Mouse (Mus musculus): ENCODE measurements around the gene Zmynd8. TPM values are rescaled to one million over a fixed set of nuclear protein-coding genes. Genes with fewer than 3 reads are reported as not detected.

Zmynd8 gene
- 34.6 and 55.9 TPM in 2 replicates for total RNA-seq (2017)

DNA sequence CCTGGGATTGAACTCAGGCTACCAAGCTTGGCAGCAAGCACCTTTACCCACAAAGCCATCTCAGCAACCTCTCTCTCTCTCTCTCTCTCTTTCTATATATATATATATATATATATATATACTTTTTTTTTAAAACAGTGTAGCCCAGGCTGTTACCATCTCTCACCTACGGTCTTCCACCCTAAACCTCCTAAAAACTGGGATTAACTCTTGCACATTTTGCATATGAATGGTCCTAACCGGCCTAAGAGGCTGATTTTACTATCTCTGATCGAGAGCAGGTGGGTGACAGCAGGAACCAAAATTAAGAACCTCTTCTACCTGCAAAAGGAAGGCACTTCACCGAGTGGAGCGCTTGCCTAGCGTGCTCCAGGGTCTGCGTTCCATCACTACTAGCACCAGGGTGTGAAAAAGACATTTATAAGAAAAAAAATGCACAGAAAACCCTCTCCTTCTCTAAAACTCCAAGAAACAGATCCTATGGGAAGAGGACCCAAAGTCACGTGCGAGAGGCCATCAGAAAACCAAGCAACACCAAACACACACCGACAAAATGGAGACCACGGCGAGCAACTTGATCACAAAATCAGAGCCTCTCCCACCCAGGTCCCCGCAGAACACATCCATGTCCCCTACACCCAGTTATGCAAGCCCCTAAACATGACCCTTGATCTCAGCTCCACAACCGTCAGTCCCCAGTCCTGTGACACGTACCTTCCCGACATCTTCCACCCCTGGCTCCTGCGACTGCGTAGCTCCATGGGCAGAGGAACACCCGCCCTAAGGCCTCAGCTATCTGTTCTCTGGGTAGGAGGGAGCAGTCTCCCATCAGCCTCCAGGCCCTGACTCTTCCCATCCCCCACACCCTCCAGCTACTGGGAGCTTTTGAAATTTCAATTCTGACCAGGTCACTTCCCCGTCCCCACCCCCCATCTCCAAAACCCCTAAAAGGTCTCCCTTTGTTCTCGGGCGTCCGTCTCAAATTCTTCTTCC is at the start of gene Zmynd8:
Zmynd8 (minus strand) TSS at position 815 of the 993 bp plus-strand sequence.
- ATAC-seq (replicated peaks; ENCODE audit: low read depth, poor library complexity, severe bottlenecking), result no peak

DNA sequence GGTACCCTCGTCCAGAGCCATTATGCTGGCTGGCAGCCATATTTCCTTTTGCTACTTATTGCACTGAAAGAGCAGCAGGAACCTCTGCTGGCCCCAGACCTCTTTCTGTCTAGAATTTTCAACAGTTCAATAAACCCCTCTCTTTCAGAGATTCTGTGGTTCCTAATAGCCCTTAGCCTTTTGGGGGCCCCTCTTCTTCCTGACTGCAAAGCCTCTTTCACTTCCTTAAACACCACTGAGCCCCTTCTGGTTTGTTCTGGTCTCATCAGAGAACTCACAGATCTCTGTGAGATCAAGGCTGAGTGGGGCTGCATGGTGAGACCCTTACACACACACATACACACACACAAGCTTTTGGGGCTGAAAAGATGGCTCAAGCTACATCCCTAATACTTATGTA is 49.2 kb upstream of the Zmynd8 start:
- peak; percentile 16; the same call in 1 of the 2 replicates for ATAC-seq (replicated peaks; ENCODE audit: low read depth, poor library complexity, severe bottlenecking)

DNA sequence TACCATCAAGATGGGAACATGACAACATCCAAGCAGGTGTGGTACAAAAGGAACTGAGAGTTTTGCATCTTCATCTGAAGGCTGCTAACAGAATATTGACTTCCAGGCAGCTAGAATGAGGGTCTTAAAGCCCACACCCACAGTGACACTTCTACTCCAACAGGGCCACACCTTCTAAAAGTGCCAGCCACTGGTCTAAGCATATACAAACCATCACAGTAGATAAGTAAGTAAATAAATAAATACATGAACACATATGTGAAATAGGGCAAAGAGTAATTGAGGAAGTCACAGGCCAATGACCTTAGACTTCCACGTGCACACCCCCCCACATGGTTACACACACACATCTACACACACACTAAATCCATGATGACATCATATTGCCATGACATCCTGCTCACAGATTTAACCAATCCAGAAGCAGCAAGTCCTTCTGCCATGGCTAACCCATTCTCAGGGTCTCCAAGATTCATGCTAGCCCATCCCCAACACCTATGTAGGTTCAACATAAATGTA is 47.3 kb upstream of the Zmynd8 start:
- ATAC-seq (replicated peaks; ENCODE audit: low read depth, poor library complexity, severe bottlenecking), result no peak

DNA sequence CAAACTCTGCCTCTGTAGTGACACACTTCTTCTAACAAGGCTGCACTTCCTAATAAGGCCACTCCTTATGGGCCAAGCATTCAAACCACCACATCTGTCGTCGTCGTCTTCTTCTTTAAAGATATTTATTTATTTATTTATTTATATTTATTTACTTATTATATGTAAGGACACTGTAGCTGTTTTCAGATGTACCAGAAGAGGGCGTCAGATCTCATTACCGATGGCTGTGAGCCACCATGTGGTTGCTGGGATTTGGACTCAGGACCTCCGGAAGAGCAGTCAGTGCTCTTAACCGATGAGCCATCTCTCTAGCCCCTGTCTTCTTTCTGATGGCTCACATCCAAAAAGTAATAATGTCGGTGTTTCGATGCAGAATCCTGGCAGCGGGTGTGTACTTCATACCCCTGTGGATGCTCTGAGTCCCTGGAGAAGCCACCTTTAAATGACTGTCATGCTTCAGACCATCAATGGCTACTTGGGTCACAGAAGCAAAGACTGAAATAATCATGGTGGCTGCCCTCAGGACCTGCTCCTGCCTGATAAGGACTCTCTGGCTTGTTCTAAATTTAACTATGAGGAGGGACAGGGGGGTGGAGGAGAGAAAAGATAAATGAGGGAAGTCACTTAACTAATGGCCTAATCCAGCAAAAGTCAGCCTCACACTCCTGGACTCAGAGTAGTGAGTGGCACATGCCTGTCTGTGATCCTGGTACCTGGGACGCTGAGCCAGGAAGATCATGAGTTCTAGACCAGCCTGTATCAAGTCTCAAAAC is 45.9 kb upstream of the Zmynd8 start:
- peak; percentile 68 for ATAC-seq (replicated peaks; ENCODE audit: low read depth, poor library complexity, severe bottlenecking)

DNA sequence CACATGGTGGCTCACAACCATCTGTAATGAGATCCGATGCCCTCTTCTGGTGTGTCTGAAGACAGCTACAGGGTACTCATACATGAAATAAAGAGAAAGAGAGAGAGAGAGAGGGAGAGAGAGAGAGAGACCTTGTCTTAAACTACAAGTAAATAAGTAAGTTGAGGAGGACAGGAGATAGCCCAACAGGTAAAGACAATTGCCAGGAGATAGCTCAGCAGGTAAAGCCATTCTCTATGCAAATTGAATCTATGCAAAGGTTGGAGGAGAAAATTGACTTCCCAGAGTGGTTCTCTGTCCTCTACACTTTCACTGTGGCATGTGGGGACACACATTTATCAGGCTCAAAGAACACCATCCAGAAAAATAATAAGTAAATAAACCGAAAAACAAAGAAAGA is 44.3 kb upstream of the Zmynd8 start:
- no peak for ATAC-seq (replicated peaks; ENCODE audit: low read depth, poor library complexity, severe bottlenecking)

DNA sequence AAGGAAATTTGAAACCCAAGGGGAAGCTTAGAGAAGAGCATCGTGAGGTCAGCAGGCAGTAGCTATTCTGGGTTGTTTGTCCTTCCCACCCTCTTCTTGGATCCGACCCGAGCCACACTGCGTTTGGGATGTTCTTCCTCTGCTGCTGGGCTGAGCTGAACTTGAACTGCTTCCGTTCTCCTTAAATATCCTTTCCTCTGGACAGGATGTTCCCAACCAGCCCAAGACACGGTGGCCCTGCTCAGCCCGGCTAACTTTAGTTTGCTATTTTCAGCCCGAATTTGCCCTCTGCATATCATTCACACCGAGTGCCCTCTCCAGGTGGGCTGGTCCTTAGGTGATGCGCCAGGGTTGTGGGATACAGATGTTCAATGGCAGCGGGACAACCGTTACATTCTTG is 37.3 kb upstream of the Zmynd8 start:
- no peak for ATAC-seq (replicated peaks; ENCODE audit: low read depth, poor library complexity, severe bottlenecking)

DNA sequence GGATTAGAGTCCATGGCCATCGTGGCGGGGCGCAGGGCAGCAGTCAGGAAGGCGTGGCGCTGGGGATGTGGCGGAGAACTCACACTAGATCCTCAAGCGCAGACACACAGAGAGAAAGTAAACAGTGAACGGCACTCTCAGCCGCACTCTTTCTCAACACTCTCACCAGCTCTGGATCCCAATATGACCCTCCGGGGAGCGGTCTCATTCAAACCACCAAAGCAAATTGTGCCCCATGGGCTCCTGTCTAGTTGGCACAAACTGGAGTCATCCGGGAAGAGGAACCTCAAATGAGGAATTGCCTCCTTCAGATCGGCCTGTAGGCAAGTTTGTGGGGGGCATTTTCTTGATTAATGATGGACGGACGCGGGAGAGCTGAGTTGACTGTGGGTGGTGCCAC is 28.9 kb upstream of the Zmynd8 start:
- no peak for ATAC-seq (replicated peaks; ENCODE audit: low read depth, poor library complexity, severe bottlenecking)

DNA sequence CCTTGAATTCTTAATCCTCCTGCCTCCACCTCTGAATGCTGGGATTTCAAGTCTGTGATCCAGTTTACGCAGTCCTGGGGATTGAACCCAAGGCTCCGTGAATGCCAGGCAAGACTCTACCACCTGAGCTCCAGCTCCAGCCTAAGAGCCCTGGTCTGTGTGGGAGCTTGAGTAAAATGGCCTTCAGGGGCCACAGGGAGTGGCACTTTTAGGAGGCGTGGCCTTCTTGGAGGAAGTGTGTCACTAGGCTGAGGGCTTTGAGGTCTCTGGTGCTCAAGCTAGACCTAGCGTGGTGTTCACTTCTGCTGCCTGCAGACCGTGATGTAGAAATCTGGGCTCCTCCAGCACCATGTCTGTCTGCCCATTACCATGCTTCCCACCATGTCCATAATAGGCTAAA is 27.4 kb upstream of the Zmynd8 start:
- no peak for ATAC-seq (replicated peaks; ENCODE audit: low read depth, poor library complexity, severe bottlenecking)

DNA sequence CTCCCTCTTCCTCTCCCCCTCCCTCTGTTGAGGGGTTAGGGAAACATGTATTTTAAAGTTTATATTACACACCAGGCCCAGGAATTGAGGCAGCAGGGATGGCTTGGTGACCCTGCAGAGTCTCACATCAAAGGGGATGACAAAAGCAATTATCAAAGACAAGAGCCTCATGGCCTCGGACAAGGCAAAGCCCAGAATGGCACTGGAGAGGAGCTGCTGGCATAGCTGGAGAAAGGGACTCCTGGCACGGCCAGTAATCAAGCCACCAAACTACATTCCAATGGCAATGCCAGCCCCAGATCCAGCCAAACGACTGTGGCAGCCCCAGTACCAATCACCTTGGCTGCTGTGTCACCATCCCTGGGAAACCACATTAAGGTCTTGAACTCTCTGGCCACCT is 26.3 kb upstream of the Zmynd8 start:
- ATAC-seq (replicated peaks; ENCODE audit: low read depth, poor library complexity, severe bottlenecking), result no peak

DNA sequence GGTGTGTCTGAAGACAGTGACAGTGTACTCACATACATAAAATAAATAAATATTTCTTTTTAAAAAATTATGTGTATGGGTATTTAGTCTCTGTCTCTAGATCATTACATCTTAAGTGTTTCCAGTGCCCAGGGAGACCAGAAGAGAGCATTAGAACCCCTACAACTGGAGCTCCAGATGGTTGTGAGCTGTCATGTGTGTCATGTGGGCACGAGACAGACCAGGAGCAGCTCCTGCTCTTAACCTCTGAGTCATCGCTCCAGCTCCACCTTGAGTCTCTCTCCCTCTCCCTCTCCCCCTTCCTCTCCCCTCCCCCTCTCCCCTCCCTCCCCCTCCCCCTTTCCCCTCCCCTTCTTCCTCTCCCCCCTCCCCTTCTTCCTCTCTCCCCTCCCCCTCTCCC is 25.9 kb upstream of the Zmynd8 start:
- ATAC-seq (replicated peaks; ENCODE audit: low read depth, poor library complexity, severe bottlenecking), result no peak

DNA sequence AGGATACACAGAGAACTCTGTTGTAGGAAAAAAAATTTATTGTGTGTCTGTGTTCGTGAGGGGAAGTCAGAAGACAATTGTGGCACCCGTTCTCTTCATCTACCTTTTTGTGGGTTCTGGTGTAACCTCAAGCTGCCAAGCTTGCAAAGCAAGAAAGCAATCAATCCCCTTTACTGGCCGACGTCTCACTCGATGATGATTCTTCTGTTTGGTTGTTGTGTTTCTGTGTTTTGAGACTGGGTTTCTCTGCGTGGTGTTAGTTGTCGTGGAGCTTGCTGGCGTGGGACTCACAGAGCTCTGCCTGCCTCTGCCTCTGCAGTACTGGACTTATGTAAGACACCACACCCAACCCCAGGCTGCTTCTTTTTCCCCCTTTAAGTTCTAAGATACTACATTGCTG is 24.9 kb upstream of the Zmynd8 start:
- ATAC-seq (replicated peaks; ENCODE audit: low read depth, poor library complexity, severe bottlenecking), result no peak

DNA sequence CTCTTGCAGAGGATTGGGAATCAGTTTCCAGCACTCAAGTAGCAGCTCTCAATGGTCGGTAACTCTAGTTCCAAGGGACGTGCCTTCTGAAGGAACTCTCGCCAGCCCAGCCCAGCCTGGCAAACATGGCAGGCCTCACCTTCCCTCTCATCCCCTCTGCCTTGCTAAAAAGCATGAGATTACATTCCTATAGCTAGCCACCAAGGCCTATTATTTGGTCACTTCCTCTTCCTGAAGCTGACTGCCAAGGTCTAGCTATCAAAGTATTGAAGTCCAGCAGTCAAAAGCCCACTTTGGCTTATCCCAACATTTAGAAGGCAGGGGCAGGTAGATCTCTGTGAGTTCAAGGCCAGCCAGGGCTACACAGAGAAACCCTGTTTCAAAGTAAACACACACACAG is 24.2 kb upstream of the Zmynd8 start:
- no peak for ATAC-seq (replicated peaks; ENCODE audit: low read depth, poor library complexity, severe bottlenecking)

DNA sequence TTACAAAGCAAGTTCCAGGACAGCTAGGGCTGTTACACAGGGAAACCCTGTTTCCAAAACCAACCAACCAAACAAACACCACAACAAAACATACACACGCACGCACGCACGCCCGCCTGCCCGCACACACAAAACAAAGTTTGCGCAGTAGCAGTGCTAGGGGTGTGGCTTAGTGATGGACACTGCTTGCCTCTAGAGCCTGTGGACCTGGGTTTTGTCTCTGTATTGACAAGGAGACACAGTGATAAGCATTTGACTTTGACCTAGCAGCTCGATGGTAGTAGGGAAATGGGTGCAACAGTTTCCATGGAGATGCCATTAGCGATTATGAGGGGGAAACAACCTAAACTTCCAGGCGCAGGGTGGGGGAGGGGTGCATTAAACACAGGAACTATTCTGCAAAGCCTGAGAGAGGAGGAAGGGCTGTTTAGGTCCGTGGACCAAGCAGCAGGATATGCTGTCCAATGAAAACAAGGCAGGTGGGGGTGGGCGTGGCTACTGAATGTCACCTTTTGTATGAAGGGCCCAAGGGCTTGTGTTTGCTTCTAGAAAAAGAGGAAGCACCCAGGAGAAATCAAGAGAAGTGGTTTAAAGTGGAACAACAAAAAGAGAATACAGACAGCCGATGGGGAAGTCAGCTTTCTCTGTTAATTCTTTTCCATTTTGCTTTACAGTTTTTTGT is 23.4 kb upstream of the Zmynd8 start:
- peak; percentile 71 for ATAC-seq (replicated peaks; ENCODE audit: low read depth, poor library complexity, severe bottlenecking)

DNA sequence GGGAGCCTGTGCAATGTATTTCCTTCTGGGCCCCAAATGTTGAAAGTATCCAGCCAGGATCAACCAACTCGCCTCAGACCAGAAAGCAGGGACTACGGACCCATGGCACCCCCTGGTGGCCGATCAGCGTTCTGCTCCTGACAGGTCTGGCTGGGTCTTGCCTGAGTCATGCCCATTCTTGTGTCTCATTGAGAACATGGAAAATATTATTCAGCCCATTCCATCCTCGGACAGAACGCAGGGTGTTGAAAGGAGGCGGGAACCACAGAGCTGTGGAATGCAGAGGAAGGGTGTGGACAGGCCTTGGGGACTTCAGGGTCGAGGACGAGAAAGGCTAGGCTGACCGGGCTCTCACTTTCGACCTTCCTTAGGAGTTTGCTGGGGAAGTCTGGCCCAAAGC is 15.5 kb upstream of the Zmynd8 start:
- ATAC-seq (replicated peaks; ENCODE audit: low read depth, poor library complexity, severe bottlenecking), result peak; percentile 95

DNA sequence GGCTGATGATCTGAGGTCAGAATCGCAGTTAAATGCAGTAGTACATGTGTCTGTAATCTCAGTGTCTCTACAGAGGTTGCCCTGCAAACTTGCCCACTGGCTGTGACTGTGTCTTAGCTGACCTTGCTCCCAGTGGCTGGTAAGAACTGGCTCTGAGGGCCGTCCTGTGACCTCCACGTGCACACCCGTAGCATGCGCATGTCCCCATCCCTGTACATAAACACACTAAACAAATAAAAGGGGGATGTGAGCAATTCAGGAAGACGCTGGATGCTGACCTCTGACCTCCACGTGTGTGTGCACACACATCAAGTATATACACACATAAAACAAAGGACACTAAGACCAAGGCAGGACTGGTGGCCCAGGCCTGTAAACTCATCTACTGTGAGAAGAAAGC is 14.3 kb upstream of the Zmynd8 start:
- no peak for ATAC-seq (replicated peaks; ENCODE audit: low read depth, poor library complexity, severe bottlenecking)

DNA sequence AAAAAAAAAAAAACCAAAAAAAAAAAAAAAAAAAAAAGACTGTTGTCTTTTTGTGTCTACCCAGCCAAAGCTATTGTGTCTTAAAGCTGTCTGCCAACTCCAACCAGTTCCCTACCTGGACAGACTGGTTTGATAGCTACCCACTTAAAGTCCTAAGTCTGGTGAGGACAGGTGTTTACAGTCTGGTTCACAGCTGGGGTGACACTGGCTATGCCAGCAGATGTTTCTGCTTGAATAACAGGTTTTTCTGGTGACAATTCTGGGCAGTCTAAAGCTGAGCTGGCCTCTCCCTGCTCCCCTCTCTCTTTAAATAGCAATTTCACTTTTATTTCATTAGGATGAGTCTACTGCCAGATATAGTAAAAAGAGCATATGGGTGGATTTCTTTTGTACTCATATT is 10.9 kb upstream of the Zmynd8 start:
- ATAC-seq (replicated peaks; ENCODE audit: low read depth, poor library complexity, severe bottlenecking), result no peak

DNA sequence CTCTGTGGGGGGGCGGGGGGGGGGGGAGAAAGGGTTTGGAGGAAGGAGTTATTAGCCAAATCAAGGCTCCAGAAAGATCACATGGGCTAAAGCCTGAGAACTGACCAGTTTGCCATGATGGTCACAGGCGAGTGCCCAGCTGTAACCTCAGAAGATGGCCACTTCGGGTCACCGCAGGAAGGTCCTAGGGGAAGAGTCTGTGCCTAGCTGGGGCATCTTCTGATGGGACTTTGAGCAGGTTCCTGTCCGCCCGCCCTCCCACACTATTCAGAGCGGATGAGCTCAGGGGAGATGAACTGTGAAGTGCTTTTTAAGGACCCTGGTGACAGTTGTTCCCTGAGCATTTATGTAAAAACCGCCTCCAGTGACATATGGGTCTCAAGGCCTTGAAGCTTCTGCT is 8.4 kb upstream of the Zmynd8 start:
- ATAC-seq (replicated peaks; ENCODE audit: low read depth, poor library complexity, severe bottlenecking), result no peak

DNA sequence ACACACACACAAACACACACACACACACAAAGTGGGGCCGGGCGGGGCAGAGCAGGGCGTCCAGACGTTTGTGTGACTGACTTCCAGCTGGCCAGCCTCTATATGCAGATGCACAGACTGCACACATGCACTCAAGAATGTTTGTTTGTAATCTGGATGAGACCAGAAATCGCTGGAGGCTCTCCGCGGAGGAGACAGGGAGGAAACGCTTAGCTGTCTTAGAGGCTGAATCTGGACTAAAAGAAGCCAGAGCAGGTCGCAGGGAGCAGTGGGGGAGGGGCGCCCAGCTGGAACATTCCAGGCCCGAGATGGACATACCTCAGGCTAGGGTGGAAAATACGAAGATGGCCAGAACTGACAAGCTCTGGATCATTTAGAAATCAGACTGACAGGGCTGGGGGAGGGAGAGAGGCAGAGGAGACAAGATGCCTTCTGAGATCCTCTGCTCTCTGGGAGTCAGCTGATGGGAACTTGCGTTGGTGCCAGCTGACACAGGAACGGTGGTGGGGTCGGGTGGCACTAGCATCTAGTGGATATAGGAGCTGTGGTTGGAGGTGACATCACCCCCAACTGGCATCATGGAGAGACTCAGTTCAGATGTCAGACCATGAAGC is 7.6 kb upstream of the Zmynd8 start:
- ATAC-seq (replicated peaks; ENCODE audit: low read depth, poor library complexity, severe bottlenecking), result no peak

DNA sequence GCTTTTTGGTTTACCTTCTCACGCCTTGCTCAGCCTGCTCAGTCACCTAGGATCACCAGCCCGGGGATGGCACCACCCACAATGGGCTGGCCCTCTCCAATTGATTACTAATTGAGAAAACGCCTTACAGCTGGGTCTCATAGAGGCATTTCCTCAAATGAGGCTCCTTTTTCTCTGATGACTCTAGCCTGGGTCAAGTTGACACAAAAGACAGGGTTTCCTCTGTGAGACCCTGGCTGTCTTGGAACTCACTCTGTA is 2.2 kb upstream of the Zmynd8 start:
- no peak for ATAC-seq (replicated peaks; ENCODE audit: low read depth, poor library complexity, severe bottlenecking)

All from common myeloid progenitor, adult 5-6 weeks (primary cell).